Mouse (Mus musculus): ENCODE measurements around the gene Kdelr1.

- TF ChIP-seq CTCF (IDR thresholded peaks at IDR 0.05) (no peak), EP300 (IDR thresholded peaks at IDR 0.05; ENCODE audit: insufficient read depth, low read depth, low read length) (no peak)
Measured at GRCm38 (mm10) chr7:45859008-45859407, 13.6 kb upstream of the Kdelr1 start.
